8 mouse cellular contexts compared by ENCODE assay signal in genomic region chrX:36989752-36990404, GRCm38 (mm10). TPM values are rescaled to one million over a fixed set of nuclear protein-coding genes. Genes with fewer than 3 reads are reported as not detected.
A peak's percentile ranks its signal among the peaks of the same experiment; 100 is the strongest.
DNase-seq lines count a peak whose midpoint lies in the region; ATAC-seq and TF ChIP-seq lines count a peak whose summit lies in the region.

No protein-coding gene starts in this region.

- H3K9ac ChIP-seq in kidney, embryonic 14.5 days (ENCODE audit: low read depth, low read length): peak overlapping the region; percentile 58; the same call in 1 of the 2 replicates
- no peak overlapping the region for H3K9ac ChIP-seq in ES-E14 (ENCODE audit: insufficient read depth, low read depth, low read length, poor library complexity, severe bottlenecking)
- no peak overlapping the region for H3K9ac ChIP-seq in embryonic facial prominence, embryonic 15.5 days
- H3K9ac ChIP-seq in limb, embryonic 13.5 days: peak overlapping the region; percentile 43; the same call in 1 of the 2 replicates
- no peak overlapping the region for H3K9ac ChIP-seq in stomach, embryonic 15.5 days

- H3K9me3 ChIP-seq in kidney, embryonic 14.5 days (ENCODE audit: control insufficient read depth, low read length): no peaks in the 10 kb centered on the region
- no peaks in the 10 kb centered on the region for H3K9me3 ChIP-seq in ES-E14 (ENCODE audit: control insufficient read depth, insufficient read depth, low read depth, low read length)
- no peaks in the 10 kb centered on the region for H3K9me3 ChIP-seq in embryonic facial prominence, embryonic 15.5 days (replicated peaks)
- H3K9me3 ChIP-seq in limb, embryonic 13.5 days: no peaks in the 10 kb centered on the region
- no peaks in the 10 kb centered on the region for H3K9me3 ChIP-seq in stomach, embryonic 15.5 days

- H3K4me2 ChIP-seq in kidney, embryonic 14.5 days (replicated peaks; ENCODE audit: low read depth, low read length): peak overlapping the region; percentile 68
- H3K4me2 ChIP-seq in embryonic facial prominence, embryonic 15.5 days (replicated peaks): peak overlapping the region; percentile 64
- H3K4me2 ChIP-seq in limb, embryonic 13.5 days (replicated peaks): peak overlapping the region; percentile 65
- H3K4me2 ChIP-seq in stomach, embryonic 15.5 days: peak overlapping the region; percentile 73

- 28% methylated on average over 11 of the region's 11 CpGs for WGBS in kidney, embryonic 14.5 days
- WGBS in embryonic facial prominence, embryonic 15.5 days: 21% methylated on average over 7 of the region's 11 CpGs
- 21% methylated on average over 7 of the region's 11 CpGs for WGBS in limb, embryonic 13.5 days
- 24% methylated on average over 7 of the region's 11 CpGs for WGBS in stomach, embryonic 15.5 days

- peak; percentile 63 for ATAC-seq in kidney, embryonic 14.5 days (ENCODE audit: low FRiP score, low TSS enrichment)
- ATAC-seq in embryonic facial prominence, embryonic 15.5 days (ENCODE audit: insufficient number of reproducible peaks, low FRiP score, low TSS enrichment, low read depth): peak; percentile 69; the same call in 1 of the 2 replicates
- peak; percentile 10 for ATAC-seq in limb, embryonic 13.5 days (ENCODE audit: low FRiP score, low read depth)
- ATAC-seq in stomach, embryonic 15.5 days (ENCODE audit: insufficient read depth, low FRiP score, low read depth): peak; percentile 41; the same call in 1 of the 2 replicates
- no peak for ATAC-seq in activated CD4-positive, CD25-positive, alpha-beta regulatory T cell, adult 4 months

- H3K36me3 ChIP-seq in kidney, embryonic 14.5 days (ENCODE audit: control insufficient read depth, insufficient read depth, low read length): no peaks in the 10 kb centered on the region
- no peaks in the 10 kb centered on the region for H3K36me3 ChIP-seq in ES-E14 (ENCODE audit: control insufficient read depth, insufficient read depth, low read length, poor library complexity, severe bottlenecking)
- H3K36me3 ChIP-seq in embryonic facial prominence, embryonic 15.5 days: no peaks in the 10 kb centered on the region
- no peaks in the 10 kb centered on the region for H3K36me3 ChIP-seq in limb, embryonic 13.5 days
- no peaks in the 10 kb centered on the region for H3K36me3 ChIP-seq in stomach, embryonic 15.5 days

- no peaks in the 10 kb centered on the region for H3K4me1 ChIP-seq in kidney, embryonic 14.5 days (ENCODE audit: control insufficient read depth, insufficient read depth, low read length)
- peaks cover 0 to 1% of the 10 kb centered on the region in 2 experiments; a peak in 1 of 4 replicates for H3K4me1 ChIP-seq in ES-E14 (ENCODE audit: control insufficient read depth in 2 of 2, insufficient read depth in 2 of 2, low read length in 2 of 2, poor library complexity in 1 of 2)
- no peaks in the 10 kb centered on the region for H3K4me1 ChIP-seq in embryonic facial prominence, embryonic 15.5 days
- peaks cover 24% of the 10 kb centered on the region for H3K4me1 ChIP-seq in limb, embryonic 13.5 days
- no peaks in the 10 kb centered on the region for H3K4me1 ChIP-seq in stomach, embryonic 15.5 days

- H3K27ac ChIP-seq in kidney, embryonic 14.5 days (ENCODE audit: low read depth, low read length): no peak overlapping the region
- no peak overlapping the region for H3K27ac ChIP-seq in ES-E14 (ENCODE audit: insufficient read depth, low read depth, low read length, poor library complexity, severe bottlenecking)
- H3K27ac ChIP-seq in embryonic facial prominence, embryonic 15.5 days (replicated peaks): no peak overlapping the region
- no peak overlapping the region; the same call in 1 of the 2 replicates for H3K27ac ChIP-seq in limb, embryonic 13.5 days
- H3K27ac ChIP-seq in stomach, embryonic 15.5 days: peak overlapping the region; percentile 59; the same call in 1 of the 2 replicates

- in situ Hi-C loops in ES-E14 (cut with MboI; ENCODE audit: low sequenced_read_pairs in 2 of 2, unreplicated experiment in 2 of 2): no loop called here

- peak overlapping the region; percentile 54 for H3K4me3 ChIP-seq in kidney, embryonic 14.5 days (ENCODE audit: low read length)
- H3K4me3 ChIP-seq in ES-E14 (ENCODE audit: insufficient read depth in 1 of 2, low read depth in 1 of 2, low read length in 2 of 2, poor library complexity in 1 of 2, severe bottlenecking in 1 of 2): peak overlapping the region; percentile 84 to 85
- peak overlapping the region; percentile 57 for H3K4me3 ChIP-seq in embryonic facial prominence, embryonic 15.5 days (replicated peaks)
- peak overlapping the region; percentile 66 for H3K4me3 ChIP-seq in limb, embryonic 13.5 days
- peak overlapping the region; percentile 56 for H3K4me3 ChIP-seq in stomach, embryonic 15.5 days (replicated peaks)

- DNase-seq in kidney, adult 11 months: no peak
- no peak for DNase-seq in ES-E14 (ENCODE audit: low read depth, low spot score)
- no peak for DNase-seq in kidney, postnatal 14 days

- no peaks in the 10 kb centered on the region for H3K27me3 ChIP-seq in kidney, embryonic 14.5 days (ENCODE audit: control insufficient read depth, insufficient read depth, low read length)
- no peaks in the 10 kb centered on the region for H3K27me3 ChIP-seq in embryonic facial prominence, embryonic 15.5 days
- H3K27me3 ChIP-seq in limb, embryonic 13.5 days: no peaks in the 10 kb centered on the region
- no peaks in the 10 kb centered on the region for H3K27me3 ChIP-seq in stomach, embryonic 15.5 days (replicated peaks)

TF ChIP-seq in ES-E14, 5 proteins besides CTCF, POLR2A, EP300 and RAD21:
- TF ChIP-seq HCFC1 (IDR thresholded peaks at IDR 0.05; ENCODE audit: borderline replicate concordance, insufficient read depth, low read length): no peak

RNA-seq across cellular contexts. Expression of gene Sept6, which starts 1.7 kb away (rescaled TPM):
- polyA plus RNA-seq in kidney, embryonic 14.5 days (2014; fragmentation: Nextera tagmentation; extraction: Ambion mirVana): 19.3 and 27.9 TPM in 2 replicates
- 6.4 TPM in 2 replicates for total RNA-seq in ES-E14 (2012; rRNA removed)
- 24.0 and 24.4 TPM in 2 replicates for polyA plus RNA-seq in embryonic facial prominence, embryonic 15.5 days (2015; fragmentation: Nextera tagmentation; extraction: Ambion mirVana)
- polyA plus RNA-seq in limb, embryonic 13.5 days (2015; fragmentation: Nextera tagmentation; extraction: Ambion mirVana): 75.9 and 77.1 TPM in 2 replicates
- polyA plus RNA-seq in stomach, embryonic 15.5 days (2015; fragmentation: Nextera tagmentation; extraction: Ambion mirVana): 15.9 and 16.2 TPM in 2 replicates
- polyA plus RNA-seq in activated CD4-positive, CD25-positive, alpha-beta regulatory T cell, adult 4 months (2017; shearing (Covaris generic)): 100 to 1,000 TPM; 146 to 160 TPM

RNA-seq across cellular contexts. Expression of gene Sowahd, which starts 58.8 kb away (rescaled TPM):
- not detected in 2 replicates for polyA plus RNA-seq in kidney, embryonic 14.5 days (2014; fragmentation: Nextera tagmentation; extraction: Ambion mirVana)
- total RNA-seq in ES-E14 (2012; rRNA removed): not detected in 2 replicates
- polyA plus RNA-seq in embryonic facial prominence, embryonic 15.5 days (2015; fragmentation: Nextera tagmentation; extraction: Ambion mirVana): not detected in 2 replicates
- not detected in 2 replicates for polyA plus RNA-seq in limb, embryonic 13.5 days (2015; fragmentation: Nextera tagmentation; extraction: Ambion mirVana)
- polyA plus RNA-seq in stomach, embryonic 15.5 days (2015; fragmentation: Nextera tagmentation; extraction: Ambion mirVana): 0.10 and 0.17 TPM in 2 replicates
- not detected for polyA plus RNA-seq in activated CD4-positive, CD25-positive, alpha-beta regulatory T cell, adult 4 months (2017; shearing (Covaris generic))

Comparison
In these comparisons a context has a peak if more than half of its experiments do, and no peak if none do; other contexts are left out.
1. H3K9ac ChIP-seq: peak in kidney, embryonic 14.5 days (single experiment) and limb, embryonic 13.5 days (single experiment); none in ES-E14 (single experiment), embryonic facial prominence, embryonic 15.5 days (single experiment) and stomach, embryonic 15.5 days (single experiment).
2. Peak in every context shown above with its lines, with median percentiles within 50 percentile points of each other: H3K4me2 ChIP-seq and H3K4me3 ChIP-seq.